Mouse (Mus musculus) bone marrow macrophage, adult 2 months (primary cell): ENCODE measurements around the gene Gsk3b.

Experiments
- CTCF ChIP-seq: IDR thresholded peaks from 2 replicates; pipeline ENCODE4 v1.5.1; 2012; ENCODE audit warnings: low read depth, mild to moderate bottlenecking, low read length, moderate library complexity
- POLR2A ChIP-seq: IDR thresholded peaks from 2 replicates; pipeline ENCODE4 v1.6.1; 2012; ENCODE audit warnings: mild to moderate bottlenecking, low read depth, low read length, borderline replicate concordance

DNA sequence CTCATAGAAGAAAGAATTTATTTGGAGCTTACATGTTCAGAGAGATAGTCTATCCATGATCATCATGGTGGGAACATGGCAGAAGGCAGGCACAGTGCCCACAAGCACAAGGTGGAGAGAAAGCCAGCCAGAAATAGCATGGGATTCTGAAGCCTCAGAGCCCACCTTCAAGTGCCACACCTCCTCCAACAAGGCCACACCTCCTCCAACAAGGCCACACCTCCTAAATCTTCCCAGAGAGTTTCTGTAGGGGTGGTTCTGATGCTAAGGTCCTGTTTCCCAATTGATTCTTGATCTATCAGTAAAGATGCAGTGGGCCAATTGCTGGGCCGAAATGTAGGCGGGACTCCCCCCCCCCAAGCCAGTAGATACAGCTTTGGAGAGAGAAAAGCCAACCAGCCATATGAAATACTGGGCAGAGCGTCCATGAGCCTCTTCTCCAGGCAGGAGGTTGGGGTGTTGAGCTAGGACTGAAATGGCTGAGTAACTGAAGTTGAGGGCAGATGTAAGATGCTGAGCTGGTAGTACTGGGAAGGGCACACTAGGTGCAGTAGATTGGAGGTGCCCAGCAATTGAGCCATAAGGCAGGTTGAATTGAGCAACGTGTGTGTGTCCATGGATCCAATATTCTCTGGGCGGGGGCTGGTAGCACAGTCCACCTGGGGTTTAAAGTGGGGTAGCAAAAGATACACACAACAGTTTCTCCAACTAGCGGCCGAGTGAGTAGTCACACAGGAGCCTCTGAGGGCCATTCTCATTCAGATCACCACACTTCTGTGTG is 76.2 kb downstream of the Gsk3b start:
- TF ChIP-seq CTCF (no peak), POLR2A (no peak)
